Mouse (Mus musculus) heart, adult 2 months (tissue): ENCODE measurements around the gene Bhmt. TPM values are rescaled to one million over a fixed set of nuclear protein-coding genes. Genes with fewer than 3 reads are reported as not detected.
A peak's percentile ranks its signal among the peaks of the same experiment; 100 is the strongest.

Source experiments
- DNase-seq, 2 experiments: peaks; one replicate each; pipeline ENCODE4 v3.0.0; 2021
- H3K27ac ChIP-seq: fragments of 200-600 bp; 2 replicates; pipeline ENCODE4 v1.8.1; 2022
- H3K27me3 ChIP-seq: fragments of 200-500 bp; 2 replicates; pipeline ENCODE4 v1.6.1; 2012; ENCODE audit warnings: mild to moderate bottlenecking, low read length, inconsistent platforms, mixed read lengths; ENCODE audit not compliant: control insufficient read depth, insufficient read depth
- H3K36me3 ChIP-seq: fragments of 200-500 bp; 2 replicates; pipeline ENCODE4 v1.6.1; 2012; ENCODE audit warnings: low read length, inconsistent platforms; ENCODE audit not compliant: control insufficient read depth, insufficient read depth
- H3K4me1 ChIP-seq: fragments of 200-500 bp; 2 replicates; pipeline ENCODE4 v1.6.1; 2011; ENCODE audit warnings: low read length; ENCODE audit not compliant: control insufficient read depth, insufficient read depth
- H3K4me3 ChIP-seq: fragments of 200-600 bp; 2 replicates; pipeline ENCODE4 v1.8.1; 2022
- H3K79me2 ChIP-seq: fragments of 200-500 bp; replicated peaks from 2 replicates; pipeline ENCODE4 v1.6.1; 2012; ENCODE audit warnings: mild to moderate bottlenecking, inconsistent platforms, low read length, moderate library complexity, mixed read lengths; ENCODE audit not compliant: control insufficient read depth, insufficient read depth
- H3K9ac ChIP-seq: fragments of 200-500 bp; 2 replicates; pipeline ENCODE4 v1.6.1; 2012; ENCODE audit warnings: low read depth, mild to moderate bottlenecking, control low read depth, inconsistent platforms, low read length, mixed read lengths
- CTCF ChIP-seq: fragments of 200-600 bp; IDR thresholded peaks from 2 replicates; pipeline ENCODE4 v1.8.1; 2022; ENCODE audit warnings: antibody characterized with exemption, mild to moderate bottlenecking, moderate library complexity
- EP300 ChIP-seq: fragments of 200-500 bp; IDR thresholded peaks from 2 replicates; pipeline ENCODE4 v1.6.1; 2011; ENCODE audit warnings: low read depth, low read length, control low read depth; ENCODE audit not compliant: insufficient read depth
- POLR2A ChIP-seq: fragments of 200-500 bp; IDR thresholded peaks from 2 replicates; pipeline ENCODE4 v1.6.1; 2011; ENCODE audit warnings: mild to moderate bottlenecking, low read depth, low read length, control low read depth; ENCODE audit not compliant: insufficient read depth
- WGBS: fragments of 180-500 bp; shearing (Covaris S2); methylation state at CpG from one replicate; pipeline ENCODE4 v1.1.7; 2018; 5-methylcytosine and 5-hydroxymethylcytosine counted together
- intact Hi-C: fragments of 180-260 bp; cut with DNase I; formaldehyde crosslinking; loops from one replicate; pipeline ENCODE4 v1.15.1; 2025
- polyA plus RNA-seq: library from polyadenylated mRNA; depleted of rRNA; stranded (reverse); fragments of >200 nt; gene quantifications from 2 replicates; pipeline ENCODE4 v1.2.3, GENCODE M21; 2012
- total RNA-seq, 2 experiments: library from RNA; stranded (reverse); gene quantifications; 2 replicates each; pipeline ENCODE4 v1.2.3; 2021

Gene Bhmt
- total and polyA plus RNA-seq, 3 experiments = not detected

- Histone ChIP-seq H3K36me3 (no peaks in the 10 kb centered on the region), H3K27ac (no peak overlapping the region), H3K4me3 (no peak overlapping the region), H3K79me2 (no peaks in the 10 kb centered on the region), H3K4me1 (no peaks in the 10 kb centered on the region), H3K27me3 (no peaks in the 10 kb centered on the region), H3K9ac (no peak overlapping the region)
- TF ChIP-seq POLR2A (no peak), CTCF (0 out of 2 replicates have a peak, but pooled peaks have one; percentile 15), EP300 (no peak)
- intact Hi-C loops = loop anchor here (5.0 to 10.0 kb wide), 6 partner anchors 104 to 859 kb away; no protein-coding TSS in a partner anchor
- DNase-seq = no peak
- WGBS = 58% methylated on average over 4 of the region's 4 CpGs
These were observed 24.0 kb downstream of the Bhmt start for GRCm38 (mm10) chr13:93613771-93614170.

- Histone ChIP-seq H3K9ac (no peak overlapping the region), H3K4me3 (no peak overlapping the region), H3K79me2 (no peaks in the 10 kb centered on the region), H3K4me1 (no peaks in the 10 kb centered on the region), H3K27me3 (no peaks in the 10 kb centered on the region), H3K36me3 (no peaks in the 10 kb centered on the region), H3K27ac (peak overlapping the region; percentile 38; the same call in 1 of the 2 replicates)
- TF ChIP-seq POLR2A (no peak), EP300 (peak; percentile 63; the same call in 1 of the 2 replicates), CTCF (peak; percentile 97)
- intact Hi-C loops = loop anchor here (5.0 to 10.0 kb wide), 6 partner anchors 104 to 858 kb away; no protein-coding TSS in a partner anchor
- WGBS = 39% methylated on average over 19 of the region's 19 CpGs
- DNase-seq = peak; percentile 61 to 71
These were observed 24.8 kb downstream of the Bhmt start for GRCm38 (mm10) chr13:93612660-93613607.

GRCm38 (mm10) chr13:93608476-93608875 lies 29.3 kb downstream of the Bhmt start:
- WGBS = 81% methylated on average over 2 of the region's 2 CpGs
- Histone ChIP-seq H3K27ac (no peak overlapping the region), H3K9ac (no peak overlapping the region), H3K79me2 (no peaks in the 10 kb centered on the region), H3K4me1 (no peaks in the 10 kb centered on the region), H3K27me3 (no peaks in the 10 kb centered on the region), H3K4me3 (no peak overlapping the region), H3K36me3 (no peaks in the 10 kb centered on the region)
- TF ChIP-seq POLR2A (no peak), CTCF (no peak), EP300 (no peak)
- intact Hi-C loops = no loop called here
- no peak for DNase-seq

DNA sequence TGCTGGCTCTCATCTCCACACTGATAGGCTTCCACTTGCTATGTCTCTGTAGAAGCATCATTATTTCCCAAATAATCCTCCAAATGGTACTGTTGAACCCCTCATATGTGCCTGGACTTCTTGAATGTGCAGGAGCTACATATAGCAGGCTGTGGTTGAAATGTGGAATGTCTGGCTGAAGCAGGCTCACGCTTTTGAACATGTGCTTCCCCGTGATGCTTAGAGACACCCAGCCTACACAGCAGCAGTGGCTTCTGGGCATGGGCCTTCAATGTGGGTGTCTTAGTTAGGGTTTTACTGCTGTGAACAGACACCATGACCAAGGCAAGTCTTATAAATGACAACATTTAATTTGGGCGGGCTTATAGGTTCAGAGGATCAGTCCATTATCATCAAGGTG lies 30.1 kb downstream of the Bhmt start:
- intact Hi-C loops = no loop called here
- 88% methylated on average over 3 of the region's 3 CpGs for WGBS
- Histone ChIP-seq H3K27ac (no peak overlapping the region), H3K27me3 (no peaks in the 10 kb centered on the region), H3K9ac (no peak overlapping the region), H3K36me3 (no peaks in the 10 kb centered on the region), H3K4me3 (no peak overlapping the region), H3K4me1 (no peaks in the 10 kb centered on the region), H3K79me2 (no peaks in the 10 kb centered on the region)
- no peak for DNase-seq
- no peak for TF ChIP-seq EP300
- no peak for TF ChIP-seq CTCF
- no peak for TF ChIP-seq POLR2A

- no peak for DNase-seq
- Histone ChIP-seq H3K9ac (no peak overlapping the region), H3K4me3 (no peak overlapping the region), H3K79me2 (no peaks in the 10 kb centered on the region), H3K36me3 (no peaks in the 10 kb centered on the region), H3K27ac (no peak overlapping the region), H3K27me3 (no peaks in the 10 kb centered on the region), H3K4me1 (no peaks in the 10 kb centered on the region)
- TF ChIP-seq POLR2A (no peak), CTCF (no peak), EP300 (no peak)
- WGBS = 71% methylated on average over 13 of the region's 13 CpGs
- intact Hi-C loops = no loop called here
These were observed 30.7 kb downstream of the Bhmt start for GRCm38 (mm10) chr13:93606868-93607578.

DNA sequence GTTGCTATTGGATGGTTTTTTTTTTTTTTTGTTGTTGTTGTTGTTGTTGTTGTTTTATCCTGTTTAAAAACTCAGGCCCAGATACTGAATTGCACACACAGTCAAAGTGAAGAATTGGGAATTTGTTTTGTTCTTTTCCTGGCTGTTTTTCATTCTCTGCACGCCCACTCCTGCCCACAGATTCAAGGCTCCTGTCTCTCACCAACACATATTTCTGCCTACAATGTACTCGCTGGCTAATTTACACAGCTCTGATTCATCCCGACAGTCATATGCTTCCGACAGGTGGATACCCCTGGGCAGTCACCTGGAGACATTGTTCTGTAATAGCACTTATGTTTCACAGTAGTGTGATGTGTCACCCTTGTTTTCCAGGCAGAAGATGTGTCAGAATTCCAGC lies 33.1 kb downstream of the Bhmt start:
- intact Hi-C loops = no loop called here
- H3K79me2 ChIP-seq = no peaks in the 10 kb centered on the region
- TF ChIP-seq CTCF = no peak
- no peak for TF ChIP-seq POLR2A
- TF ChIP-seq EP300 = no peak
- no peak overlapping the region for H3K4me3 ChIP-seq
- no peaks in the 10 kb centered on the region for H3K36me3 ChIP-seq
- H3K9ac ChIP-seq = no peak overlapping the region
- 84% methylated on average over 4 of the region's 4 CpGs for WGBS
- no peak overlapping the region for H3K27ac ChIP-seq
- H3K4me1 ChIP-seq = no peaks in the 10 kb centered on the region
- H3K27me3 ChIP-seq = no peaks in the 10 kb centered on the region
- no peak for DNase-seq
